Mouse (Mus musculus) ES-E14 (cell line): ENCODE measurements at regions not wholly inside any gene's neighbourhood (a gene's known extent, or its start where the extent isn't known, plus 50 kb on each side); places are given as distances from the start of the nearest gene placed in this dataset.

Source experiments
- DNase-seq: peaks from one replicate; pipeline ENCODE4 v3.0.0-alpha.2; 2013; ENCODE audit warnings: low read depth, low spot score
- H3K27ac ChIP-seq: 2 replicates; pipeline ENCODE4 v1.5.1; 2012; ENCODE audit warnings: low read depth, mild to moderate bottlenecking, low read length, moderate library complexity, mixed read lengths; ENCODE audit not compliant: poor library complexity, insufficient read depth, severe bottlenecking
- H3K36me3 ChIP-seq: 2 replicates; pipeline ENCODE4 v1.6.1; 2012; ENCODE audit warnings: mild to moderate bottlenecking, low read length, moderate library complexity, mixed read lengths; ENCODE audit not compliant: control insufficient read depth, poor library complexity, insufficient read depth, severe bottlenecking
- H3K4me1 ChIP-seq, 2 experiments: fragments of 150-350 bp in 1 of 2; sonication (generic) in 1 of 2; 2 replicates each; pipeline ENCODE4 v1.6.1; 2012; ENCODE audit warnings: low read length in 2 of 2, mild to moderate bottlenecking in 1 of 2, mixed read lengths in 1 of 2; ENCODE audit not compliant: control insufficient read depth in 2 of 2, insufficient read depth in 2 of 2, poor library complexity in 1 of 2
- H3K4me3 ChIP-seq, 2 experiments: fragments of 150-350 bp in 1 of 2; sonication (generic) in 1 of 2; 2 replicates each; pipeline ENCODE4 v1.5.1; 2012; ENCODE audit warnings: low read length in 2 of 2, low read depth in 1 of 2, mild to moderate bottlenecking in 1 of 2, mixed read lengths in 1 of 2; ENCODE audit not compliant: insufficient read depth in 1 of 2, poor library complexity in 1 of 2, severe bottlenecking in 1 of 2
- H3K9ac ChIP-seq: 2 replicates; pipeline ENCODE4 v1.6.1; 2012; ENCODE audit warnings: low read depth, mild to moderate bottlenecking, low read length, mixed read lengths; ENCODE audit not compliant: poor library complexity, insufficient read depth, severe bottlenecking
- H3K9me3 ChIP-seq: fragments of 150-350 bp; sonication (generic); 2 replicates; pipeline ENCODE4 v1.6.1; 2012; ENCODE audit warnings: low read depth, mild to moderate bottlenecking, low read length; ENCODE audit not compliant: control insufficient read depth, insufficient read depth
- CHD2 ChIP-seq: IDR thresholded peaks from 2 replicates; pipeline ENCODE4 v1.6.1; 2014; ENCODE audit warnings: mild to moderate bottlenecking, low read depth, low read length, inconsistent platforms
- HCFC1 ChIP-seq: IDR thresholded peaks from 2 replicates; pipeline ENCODE4 v1.6.1; 2012; ENCODE audit warnings: low read length, inconsistent platforms, borderline replicate concordance; ENCODE audit not compliant: insufficient read depth
- MAFK ChIP-seq: IDR thresholded peaks from 2 replicates; pipeline ENCODE4 v1.6.1; 2014; ENCODE audit warnings: mild to moderate bottlenecking, low read depth, low read length, inconsistent platforms; ENCODE audit not compliant: insufficient read depth
- ZC3H11A ChIP-seq: IDR thresholded peaks from 2 replicates; pipeline ENCODE4 v1.6.1; 2012; ENCODE audit warnings: low read depth, mild to moderate bottlenecking, inconsistent platforms, low read length, borderline replicate concordance
- ZNF384 ChIP-seq: IDR thresholded peaks from 2 replicates; pipeline ENCODE4 v1.6.1; 2012; ENCODE audit warnings: low read depth, low read length, inconsistent platforms
- in situ Hi-C, 2 experiments: fragments of 600-800 bp; cut with MboI; formaldehyde crosslinking; loops; one replicate each; pipeline ENCODE4 v1.15.1; 2025; ENCODE audit warnings: low sequenced_read_pairs in 2 of 2, inconsistent platforms in 1 of 2; ENCODE audit not compliant: unreplicated experiment in 2 of 2

DNA sequence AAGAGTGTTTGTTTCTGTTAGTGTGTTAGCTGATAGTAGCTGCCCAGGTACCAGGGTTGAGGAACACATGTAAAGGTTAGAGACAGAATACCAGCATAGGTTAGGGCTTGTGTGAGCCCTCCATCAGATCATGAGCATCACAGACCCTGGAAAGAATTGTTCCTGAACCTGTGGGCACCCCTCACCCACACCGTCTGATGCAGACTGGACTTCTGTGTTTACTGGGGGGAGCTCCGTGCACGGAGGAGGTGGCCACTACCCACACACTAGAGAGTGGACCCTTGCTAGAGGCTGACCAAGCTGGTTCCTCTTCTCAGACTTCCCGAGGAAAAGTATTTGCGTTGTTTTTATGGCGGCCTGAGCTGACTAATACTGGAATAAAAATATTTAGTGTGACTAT is 104.4 kb downstream of the Brms1l start:
- TF ChIP-seq HCFC1 (no peak), MAFK (no peak)
- Histone ChIP-seq H3K4me3 (no peak overlapping the region), H3K9me3 (no peaks in the 10 kb centered on the region), H3K9ac (no peak overlapping the region), H3K36me3 (no peaks in the 10 kb centered on the region), H3K27ac (no peak overlapping the region), H3K4me1 (no peaks in the 10 kb centered on the region)
- DNase-seq: no peak
- in situ Hi-C loops: no loop called here

- H3K4me1 ChIP-seq: no peaks in the 10 kb centered on the region
- TF ChIP-seq ZNF384 (0 out of 2 replicates have a peak, but pooled peaks have one; percentile 26), HCFC1 (no peak)
- H3K9me3 ChIP-seq: no peaks in the 10 kb centered on the region
- DNase-seq: no peak
- no peak overlapping the region for H3K27ac ChIP-seq
- no peak overlapping the region for H3K4me3 ChIP-seq
- in situ Hi-C loops: no loop called here
- H3K36me3 ChIP-seq: no peaks in the 10 kb centered on the region
- no peak overlapping the region for H3K9ac ChIP-seq
Observed at GRCm38 (mm10) chr12:55939281-55940142, 103.4 kb downstream of the Brms1l start.

- no peak overlapping the region for H3K9ac ChIP-seq
- no peak overlapping the region for H3K27ac ChIP-seq
- no peak overlapping the region for H3K4me3 ChIP-seq
- H3K9me3 ChIP-seq: no peaks in the 10 kb centered on the region
- in situ Hi-C loops: no loop called here
- no peak for TF ChIP-seq MAFK
- TF ChIP-seq ZNF384: no peak
- TF ChIP-seq ZC3H11A: no peak
- no peak for TF ChIP-seq CHD2
- no peak for TF ChIP-seq HCFC1
- no peak for DNase-seq
- peaks cover 0 to 4% of the 10 kb centered on the region in 2 experiments; a peak in 1 of 4 replicates for H3K4me1 ChIP-seq
- H3K36me3 ChIP-seq: no peaks in the 10 kb centered on the region
Observed at GRCm38 (mm10) chr12:55934172-55934571, 98.0 kb downstream of the Brms1l start.

- Histone ChIP-seq H3K4me1 (peaks cover 0 to 4% of the 10 kb centered on the region in 2 experiments; a peak in 1 of 4 replicates), H3K9me3 (no peaks in the 10 kb centered on the region), H3K9ac (no peak overlapping the region), H3K36me3 (no peaks in the 10 kb centered on the region), H3K4me3 (no peak overlapping the region), H3K27ac (no peak overlapping the region)
- TF ChIP-seq CHD2: no peak
- no peak for TF ChIP-seq ZC3H11A
- no peak for TF ChIP-seq HCFC1
- TF ChIP-seq MAFK: no peak
- TF ChIP-seq ZNF384: no peak
- DNase-seq: peak; percentile 16
- in situ Hi-C loops: no loop called here
Observed at GRCm38 (mm10) chr12:55933417-55933816, 97.3 kb downstream of the Brms1l start.

- H3K4me1 ChIP-seq: peaks cover 0 to 4% of the 10 kb centered on the region in 2 experiments; a peak in 1 of 4 replicates
- in situ Hi-C loops: no loop called here
- DNase-seq: no peak
Observed at GRCm38 (mm10) chr12:55930468-55930867, 94.3 kb downstream of the Brms1l start.

More at GRCm38 (mm10) chr12:55930468-55930867, 94.3 kb downstream of the Brms1l start:
- H3K9ac ChIP-seq: no peak overlapping the region
- H3K36me3 ChIP-seq: no peaks in the 10 kb centered on the region
- H3K9me3 ChIP-seq: no peaks in the 10 kb centered on the region
- H3K27ac ChIP-seq: no peak overlapping the region
- TF ChIP-seq MAFK: no peak
- no peak for TF ChIP-seq ZC3H11A
- TF ChIP-seq HCFC1: no peak
- no peak for TF ChIP-seq CHD2
- TF ChIP-seq ZNF384: no peak
- no peak overlapping the region for H3K4me3 ChIP-seq
